Mouse (Mus musculus): ENCODE measurements at regions not wholly inside any gene's neighbourhood (a gene's known extent, or its start where the extent isn't known, plus 50 kb on each side); places are given as distances from the start of the nearest gene placed in this dataset.

- no peak for DNase-seq (ENCODE audit: inconsistent ontology term)
These were observed 479.9 kb upstream of the Mef2c start for GRCm38 (mm10) chr13:83023972-83024371.

- no peak for DNase-seq (ENCODE audit: inconsistent ontology term)
These were observed 467.9 kb upstream of the Mef2c start for GRCm38 (mm10) chr13:83035962-83036361.

GRCm38 (mm10) chr13:83041506-83041905 is 462.3 kb upstream of the Mef2c start:
- no peak for DNase-seq (ENCODE audit: inconsistent ontology term)

- DNase-seq (ENCODE audit: inconsistent ontology term), result no peak
These were observed 458.3 kb upstream of the Mef2c start for GRCm38 (mm10) chr13:83045516-83045915.

- no peak for DNase-seq (ENCODE audit: inconsistent ontology term)
These were observed 457.9 kb upstream of the Mef2c start for GRCm38 (mm10) chr13:83045970-83046369.

GRCm38 (mm10) chr13:83046571-83047123 is 457.2 kb upstream of the Mef2c start:
- DNase-seq (ENCODE audit: inconsistent ontology term), result no peak

GRCm38 (mm10) chr13:83055865-83056264 is 448.0 kb upstream of the Mef2c start:
- no peak for DNase-seq (ENCODE audit: inconsistent ontology term)

GRCm38 (mm10) chr13:83056415-83056814 is 447.4 kb upstream of the Mef2c start:
- DNase-seq (ENCODE audit: inconsistent ontology term), result no peak

- no peak for DNase-seq (ENCODE audit: inconsistent ontology term)
These were observed 439.1 kb upstream of the Mef2c start for GRCm38 (mm10) chr13:83064727-83065126.

- DNase-seq (ENCODE audit: inconsistent ontology term), result no peak
These were observed 438.6 kb upstream of the Mef2c start for GRCm38 (mm10) chr13:83065201-83065600.

GRCm38 (mm10) chr13:83066115-83066753 is 437.6 kb upstream of the Mef2c start:
- DNase-seq (ENCODE audit: inconsistent ontology term), result no peak

- no peak for DNase-seq (ENCODE audit: inconsistent ontology term)
These were observed 436.3 kb upstream of the Mef2c start for GRCm38 (mm10) chr13:83067496-83067895.

- no peak for DNase-seq (ENCODE audit: inconsistent ontology term)
These were observed 435.2 kb upstream of the Mef2c start for GRCm38 (mm10) chr13:83068588-83068987.

- no peak for DNase-seq (ENCODE audit: inconsistent ontology term)
These were observed 434.5 kb upstream of the Mef2c start for GRCm38 (mm10) chr13:83069293-83069692.

GRCm38 (mm10) chr13:83072073-83072472 is 431.8 kb upstream of the Mef2c start:
- no peak for DNase-seq (ENCODE audit: inconsistent ontology term)

- DNase-seq (ENCODE audit: inconsistent ontology term), result no peak
These were observed 429.4 kb upstream of the Mef2c start for GRCm38 (mm10) chr13:83074219-83074965.

GRCm38 (mm10) chr13:83075320-83075877 is 428.4 kb upstream of the Mef2c start:
- no peak for DNase-seq (ENCODE audit: inconsistent ontology term)

GRCm38 (mm10) chr13:83076611-83077010 is 427.2 kb upstream of the Mef2c start:
- no peak for DNase-seq (ENCODE audit: inconsistent ontology term)

GRCm38 (mm10) chr13:83077085-83077484 is 426.7 kb upstream of the Mef2c start:
- DNase-seq (ENCODE audit: inconsistent ontology term), result no peak

- DNase-seq (ENCODE audit: inconsistent ontology term), result no peak
These were observed 424.5 kb upstream of the Mef2c start for GRCm38 (mm10) chr13:83079291-83079690.

GRCm38 (mm10) chr13:83084948-83085347 is 418.9 kb upstream of the Mef2c start:
- no peak for DNase-seq (ENCODE audit: inconsistent ontology term)

- no peak for DNase-seq (ENCODE audit: inconsistent ontology term)
These were observed 403.9 kb upstream of the Mef2c start for GRCm38 (mm10) chr13:83099908-83100307.

- no peak for DNase-seq (ENCODE audit: inconsistent ontology term)
These were observed 393.2 kb upstream of the Mef2c start for GRCm38 (mm10) chr13:83110610-83111009.
